ENCODE assay signal across 15 mouse cellular contexts in genomic region chr2:75424363-75424762, GRCm38 (mm10).
DNase-seq lines count a peak whose midpoint lies in the region; ATAC-seq and TF ChIP-seq lines count a peak whose summit lies in the region.
"Had no signal": no experiment of that assay in that cellular context is flagged by ENCODE, and none has a peak within 500 bp of the region (broad histone marks: within the 10 kb centered on the region; RNA-seq: fewer than 3 reads in every experiment).

No protein-coding gene starts in this region.

- no peak for TF ChIP-seq CTCF in lung, embryonic 14.5 days (IDR thresholded peaks at IDR 0.05; ENCODE audit: low read depth)

- H3K36me3 ChIP-seq in lung, embryonic 14.5 days (ENCODE audit: insufficient read depth), result no peaks in the 10 kb centered on the region
- no peaks in the 10 kb centered on the region for H3K36me3 ChIP-seq in hindbrain, embryonic 11.5 days (ENCODE audit: control insufficient read depth, insufficient read depth, low read length)
- no peaks in the 10 kb centered on the region for H3K36me3 ChIP-seq in neural tube, embryonic 12.5 days
- H3K36me3 ChIP-seq: liver, embryonic 15.5 days had no signal

- H3K4me1 ChIP-seq in lung, embryonic 14.5 days (ENCODE audit: insufficient read depth), result no peaks in the 10 kb centered on the region
- peaks cover 3% of the 10 kb centered on the region; the same call in 1 of the 2 replicates for H3K4me1 ChIP-seq in hindbrain, embryonic 11.5 days (replicated peaks; ENCODE audit: control insufficient read depth, insufficient read depth, low read length)
- H3K4me1 ChIP-seq in neural tube, embryonic 12.5 days, result peaks cover 22% of the 10 kb centered on the region
- H3K4me1 ChIP-seq: liver, embryonic 15.5 days; megakaryocyte, embryonic 14.5 days had no signal

- DNase-seq in embryo, embryonic 10 days (ENCODE audit: low spot score), result peak; percentile 36
- no peak for DNase-seq in embryo, embryonic 9.5 days (ENCODE audit: extremely low spot score)
- DNase-seq in lung, embryonic 14.5 days, result peak; percentile 47
- no peak for DNase-seq in lung, adult 18-20 months
- DNase-seq in hindbrain, embryonic 11.5 days (ENCODE audit: low spot score), result peak; percentile 27
- DNase-seq in thymus, postnatal 4 days, result no peak
- DNase-seq in frontal cortex, postnatal 14 days (ENCODE audit: low spot score in 2 of 2), result no peak
- DNase-seq: adrenal gland, postnatal 36 days; cerebellum, adult 11 months; heart, adult 2 months had no signal

- peaks cover 4% of the 10 kb centered on the region; the same call in 1 of the 2 replicates for H3K27me3 ChIP-seq in lung, embryonic 14.5 days (ENCODE audit: insufficient read depth, low read length)
- H3K27me3 ChIP-seq in hindbrain, embryonic 11.5 days (ENCODE audit: control insufficient read depth, insufficient read depth, low read length), result no peaks in the 10 kb centered on the region
- no peaks in the 10 kb centered on the region for H3K27me3 ChIP-seq in neural tube, embryonic 12.5 days (replicated peaks)
- H3K27me3 ChIP-seq: megakaryocyte, embryonic 14.5 days had no signal

- no peak overlapping the region for H3K4me2 ChIP-seq in lung, embryonic 14.5 days
- H3K4me2 ChIP-seq in hindbrain, embryonic 11.5 days (replicated peaks; ENCODE audit: low read depth, low read length), result no peak overlapping the region
- H3K4me2 ChIP-seq in neural tube, embryonic 12.5 days (replicated peaks), result peak overlapping the region; percentile 21
- H3K4me2 ChIP-seq: liver, embryonic 15.5 days had no signal

- no peak overlapping the region for H3K4me3 ChIP-seq in lung, embryonic 14.5 days (ENCODE audit: low read depth, low read length)
- H3K4me3 ChIP-seq in hindbrain, embryonic 11.5 days (ENCODE audit: low read depth, low read length), result no peak overlapping the region
- no peak overlapping the region for H3K4me3 ChIP-seq in neural tube, embryonic 12.5 days
- H3K4me3 ChIP-seq: heart, adult 2 months; layer of hippocampus, adult 2 months; liver, embryonic 15.5 days; megakaryocyte, embryonic 14.5 days had no signal

- no peak overlapping the region for H3K9ac ChIP-seq in lung, embryonic 14.5 days
- no peak overlapping the region for H3K9ac ChIP-seq in hindbrain, embryonic 11.5 days (ENCODE audit: low read depth, low read length)
- H3K9ac ChIP-seq in neural tube, embryonic 12.5 days, result no peak overlapping the region
- H3K9ac ChIP-seq: liver, embryonic 15.5 days had no signal

- 39% methylated on average over 7 of the region's 7 CpGs for WGBS in lung, embryonic 14.5 days
- 50% methylated on average over 7 of the region's 7 CpGs for WGBS in hindbrain, embryonic 11.5 days
- WGBS in neural tube, embryonic 12.5 days, result 22% methylated on average over 7 of the region's 7 CpGs

- ATAC-seq in lung, embryonic 14.5 days (ENCODE audit: insufficient read depth), result no peak
- no peak for ATAC-seq in hindbrain, embryonic 11.5 days (ENCODE audit: low FRiP score)
- no peak for ATAC-seq in neural tube, embryonic 12.5 days (ENCODE audit: low FRiP score, low read depth)
- ATAC-seq: inflammation-experienced regulatory T-cells, adult 6 months had no signal

- no peaks in the 10 kb centered on the region for H3K9me3 ChIP-seq in lung, embryonic 14.5 days (ENCODE audit: low read depth, low read length)
- no peaks in the 10 kb centered on the region for H3K9me3 ChIP-seq in hindbrain, embryonic 11.5 days (ENCODE audit: control insufficient read depth, low read length)
- no peaks in the 10 kb centered on the region for H3K9me3 ChIP-seq in neural tube, embryonic 12.5 days
- H3K9me3 ChIP-seq: liver, embryonic 15.5 days; megakaryocyte, embryonic 14.5 days had no signal

- H3K27ac ChIP-seq in lung, embryonic 14.5 days (ENCODE audit: low read depth), result no peak overlapping the region
- H3K27ac ChIP-seq in hindbrain, embryonic 11.5 days (ENCODE audit: low read depth, low read length), result peak overlapping the region; percentile 82
- H3K27ac ChIP-seq in neural tube, embryonic 12.5 days, result no peak overlapping the region
- H3K27ac ChIP-seq: heart, adult 2 months; layer of hippocampus, adult 2 months; liver, embryonic 15.5 days had no signal

Comparison
In these comparisons a context has a peak if more than half of its experiments do, and no peak if none do; other contexts are left out.
1. DNase-seq: peak in embryo, embryonic 10 days (single experiment), lung, embryonic 14.5 days (single experiment) and hindbrain, embryonic 11.5 days (single experiment); none in embryo, embryonic 9.5 days (single experiment), lung, adult 18-20 months (0 of 2), thymus, postnatal 4 days (single experiment) and frontal cortex, postnatal 14 days (0 of 2).